Mouse (Mus musculus) brain, embryonic 14.5 days (tissue): Measurements from ENCODE around the gene Hist1h2bk. TPM values are rescaled to one million over a fixed set of nuclear protein-coding genes. Genes with fewer than 3 reads are reported as not detected.

Source experiments
- DNase-seq: peaks from one replicate; pipeline ENCODE4 v3.0.0-alpha.2; 2011; ENCODE audit warnings: low read depth
- CTCF ChIP-seq: fragments of 200-500 bp; IDR thresholded peaks from 2 replicates; pipeline ENCODE4 v1.5.1; 2012; ENCODE audit warnings: inconsistent platforms, mild to moderate bottlenecking, moderate library complexity, borderline replicate concordance; ENCODE audit not compliant: insufficient read depth, insufficient read length; ENCODE audit errors: extremely low read depth
- POLR2A ChIP-seq: fragments of 200-500 bp; IDR thresholded peaks from 2 replicates; pipeline ENCODE4 v1.6.1; 2012; ENCODE audit warnings: mild to moderate bottlenecking, inconsistent platforms, borderline replicate concordance; ENCODE audit not compliant: poor library complexity, insufficient read depth, insufficient read length, severe bottlenecking; ENCODE audit errors: extremely low read depth
- polyA plus RNA-seq: library from polyadenylated mRNA; depleted of rRNA; stranded (reverse); fragments of >200 nt; gene quantifications from 2 replicates; pipeline ENCODE4 v1.2.3, GENCODE M21; 2012

The Hist1h2bk gene
- polyA plus RNA-seq, 1 experiment, result 20.9 TPM

DNA sequence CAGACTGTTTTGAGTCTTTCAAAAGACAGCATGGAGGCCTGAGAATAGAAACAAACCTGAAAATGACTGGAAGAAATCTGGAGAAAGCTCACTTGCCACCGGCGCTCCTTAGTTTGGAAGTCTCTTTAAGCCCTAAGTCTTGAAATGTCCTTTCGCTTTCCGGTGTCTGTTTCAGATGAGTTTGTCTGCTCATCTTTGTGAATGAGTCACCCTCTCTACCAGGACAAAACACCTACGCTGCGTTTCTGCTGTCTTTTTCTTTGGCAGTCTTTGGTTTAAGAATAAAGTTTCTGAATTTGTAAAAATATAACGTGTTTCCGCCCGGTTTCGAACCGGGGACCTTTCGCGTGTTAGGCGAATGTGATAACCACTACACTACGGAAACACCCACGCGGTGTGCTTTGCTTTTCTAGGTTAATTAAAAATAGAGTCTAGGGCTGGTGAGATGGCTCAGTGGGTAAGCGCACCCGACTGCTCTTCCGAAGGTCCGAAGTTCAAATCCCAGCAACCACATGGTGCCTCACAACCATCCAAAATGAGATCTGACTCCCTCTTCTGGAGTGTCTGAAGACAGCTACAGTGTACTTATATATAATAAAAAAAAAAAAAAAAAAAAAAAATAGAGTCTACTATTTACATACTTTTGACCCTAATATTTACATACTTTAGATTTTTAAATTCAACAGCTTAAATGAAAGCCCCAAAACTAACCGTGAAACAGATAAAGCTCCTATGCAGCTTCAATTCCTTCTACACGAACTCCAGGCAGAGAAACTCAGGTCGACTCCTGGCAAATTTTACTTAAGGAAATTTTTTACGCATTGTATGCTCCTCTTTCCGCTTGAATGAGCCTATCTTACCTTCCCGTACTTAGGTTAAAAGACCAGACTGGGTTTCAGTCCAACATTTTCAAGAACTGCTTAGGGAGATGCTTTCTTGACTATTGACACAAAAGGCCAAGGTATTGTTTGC is 19.9 kb upstream of the Hist1h2bk start:
- DNase-seq, result peak; percentile 77
- TF ChIP-seq POLR2A, result no peak
- no peak for TF ChIP-seq CTCF

DNA sequence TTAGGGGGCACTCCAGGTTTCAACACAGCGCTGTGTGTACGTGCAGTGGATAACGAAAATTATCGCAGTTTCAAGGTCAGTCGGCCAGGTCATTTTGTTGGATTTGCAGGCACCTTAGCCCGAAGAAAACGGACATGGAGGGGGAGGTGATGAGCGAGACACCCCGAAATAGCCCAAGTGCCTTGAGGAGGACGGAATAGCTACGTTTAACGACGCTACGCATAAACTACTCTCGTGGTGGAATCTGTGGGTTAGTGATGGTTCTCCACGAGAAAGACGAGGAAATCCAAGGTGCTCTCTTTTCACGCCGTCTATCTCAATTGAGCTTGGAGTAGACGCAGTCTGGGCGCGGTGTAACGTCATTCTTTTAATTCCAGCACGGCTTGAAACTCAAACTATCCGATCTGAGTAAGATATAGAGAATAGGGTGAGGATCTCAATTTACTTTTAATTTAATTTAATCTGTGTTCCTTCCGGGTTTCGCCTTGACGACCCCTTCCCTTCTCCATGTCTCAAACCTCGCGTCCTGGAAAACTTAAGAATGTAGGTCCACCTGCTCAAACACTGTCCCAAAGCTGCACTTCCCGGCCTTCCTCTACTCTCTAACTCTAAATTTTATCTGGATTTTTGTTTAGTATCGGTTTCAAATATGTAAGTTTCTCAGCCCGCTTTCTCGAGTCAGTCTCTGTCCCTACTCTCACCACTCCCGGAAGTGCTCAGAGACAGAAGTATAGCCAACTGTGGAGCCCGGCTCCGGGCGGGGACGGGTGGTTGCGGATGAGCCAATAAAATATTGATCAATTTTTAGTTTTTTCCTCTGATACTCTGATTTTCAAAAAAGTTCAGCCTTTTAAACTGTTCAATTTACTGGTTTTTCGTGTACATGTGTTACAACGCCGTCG is 15.5 kb upstream of the Hist1h2bk start:
- no peak for DNase-seq
- TF ChIP-seq CTCF, result no peak
- TF ChIP-seq POLR2A, result no peak

DNA sequence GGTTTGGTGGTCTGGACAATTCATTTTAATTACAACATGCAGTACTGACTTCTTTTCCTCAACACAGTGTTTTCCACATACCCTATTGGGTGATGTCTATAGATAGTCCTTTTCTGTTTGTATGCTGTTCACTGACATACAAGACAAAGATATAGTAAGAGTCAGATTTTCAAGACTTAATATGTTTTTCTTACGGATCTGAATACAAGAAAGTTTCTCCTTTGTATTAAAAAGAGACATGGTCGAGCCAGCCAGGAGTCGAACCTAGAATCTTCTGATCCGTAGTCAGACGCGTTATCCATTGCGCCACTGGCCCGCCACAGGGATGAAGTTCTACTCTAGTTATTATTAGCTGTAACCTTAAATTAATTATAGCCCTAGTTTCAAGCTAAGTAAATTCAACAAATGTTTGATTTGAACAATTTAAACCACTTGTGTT is 14.8 kb upstream of the Hist1h2bk start:
- DNase-seq, result peak; percentile 72
- no peak for TF ChIP-seq CTCF
- TF ChIP-seq POLR2A, result no peak

DNA sequence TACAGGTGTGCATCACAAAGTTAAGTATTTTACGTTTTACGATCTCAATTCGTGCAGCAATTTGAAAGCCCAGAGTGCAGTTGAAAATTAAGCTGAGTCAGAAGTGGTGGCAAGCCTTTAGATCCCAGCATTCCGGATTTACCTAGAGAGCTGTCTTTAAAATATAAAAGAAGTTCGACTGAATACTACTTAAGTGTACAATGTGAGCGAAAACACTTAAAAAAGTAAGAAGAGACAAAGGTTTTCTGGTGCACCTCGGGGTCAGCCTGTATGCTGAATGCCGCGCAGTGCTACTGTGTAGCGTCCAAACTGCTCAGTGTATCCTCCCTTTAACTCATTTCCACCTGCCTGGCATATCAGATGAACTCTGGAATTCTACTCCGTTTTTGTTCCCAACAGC is 14.1 kb upstream of the Hist1h2bk start:
- no peak for TF ChIP-seq CTCF
- TF ChIP-seq POLR2A, result no peak
- DNase-seq, result peak; percentile 49

DNA sequence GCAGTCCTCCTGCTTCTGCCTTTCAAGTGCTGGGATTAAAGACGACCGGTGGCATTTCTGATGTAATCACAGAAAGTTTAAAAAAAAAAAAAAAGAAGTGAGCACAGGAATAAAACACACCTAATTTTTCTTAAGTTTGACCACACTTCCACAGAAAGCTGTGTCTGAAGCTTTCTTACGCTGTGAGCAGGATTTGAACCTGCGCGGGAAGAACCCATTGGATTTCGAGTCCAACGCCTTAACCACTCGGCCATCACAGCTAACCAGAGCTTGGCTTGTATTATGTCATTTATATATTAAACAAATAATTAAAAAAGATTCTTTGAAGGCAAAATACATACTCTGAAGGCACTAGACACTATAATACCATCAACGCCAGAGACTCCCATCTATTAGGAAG is 13.4 kb upstream of the Hist1h2bk start:
- no peak for TF ChIP-seq CTCF
- DNase-seq, result peak; percentile 92

DNA sequence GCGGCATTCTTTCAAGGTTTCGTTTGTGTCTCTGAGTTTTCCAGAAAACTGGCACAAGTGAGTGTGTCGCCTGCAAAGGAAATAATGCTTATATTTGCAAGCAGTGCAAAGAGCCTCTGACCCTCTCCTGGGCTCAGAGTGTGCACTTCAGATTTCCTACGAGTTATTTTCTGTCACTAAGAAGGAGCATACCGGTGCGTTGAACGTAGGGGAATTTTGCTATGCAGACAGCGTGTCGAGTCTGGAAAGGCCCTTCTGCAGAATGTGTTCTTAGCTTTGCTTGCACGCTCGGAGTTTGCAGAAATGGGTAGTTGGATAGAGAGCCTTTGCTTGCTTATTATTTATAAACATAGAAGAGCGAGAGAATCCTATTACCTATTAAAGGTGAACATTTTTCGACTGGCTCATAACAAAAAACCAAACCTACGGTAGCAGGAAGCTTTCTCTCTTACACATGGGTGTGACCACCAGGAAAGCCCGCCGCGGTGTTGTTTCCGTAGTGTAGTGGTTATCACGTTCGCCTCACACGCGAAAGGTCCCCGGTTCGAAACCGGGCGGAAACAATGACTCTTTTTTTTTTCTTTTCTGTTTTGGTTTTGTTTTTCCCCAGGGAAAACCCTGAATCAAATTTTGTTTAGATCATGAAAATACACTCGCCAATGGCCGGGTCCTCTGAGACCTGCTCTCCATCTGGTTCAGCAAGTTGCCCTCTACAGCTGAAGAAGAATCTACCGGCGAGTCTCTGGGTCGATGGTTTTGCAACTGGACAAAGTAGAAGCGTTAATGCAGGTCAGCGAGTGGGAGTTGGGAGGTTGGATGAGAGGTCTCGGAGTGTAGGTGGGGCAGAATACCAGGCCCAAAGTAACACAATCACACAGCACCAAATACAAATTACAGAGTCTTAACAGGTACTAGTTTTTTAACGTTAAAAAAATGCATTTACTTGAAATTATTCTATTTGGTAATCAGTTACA is 9.3 kb upstream of the Hist1h2bk start:
- DNase-seq, result peak; percentile 91
- TF ChIP-seq POLR2A, result no peak
- TF ChIP-seq CTCF, result no peak

DNA sequence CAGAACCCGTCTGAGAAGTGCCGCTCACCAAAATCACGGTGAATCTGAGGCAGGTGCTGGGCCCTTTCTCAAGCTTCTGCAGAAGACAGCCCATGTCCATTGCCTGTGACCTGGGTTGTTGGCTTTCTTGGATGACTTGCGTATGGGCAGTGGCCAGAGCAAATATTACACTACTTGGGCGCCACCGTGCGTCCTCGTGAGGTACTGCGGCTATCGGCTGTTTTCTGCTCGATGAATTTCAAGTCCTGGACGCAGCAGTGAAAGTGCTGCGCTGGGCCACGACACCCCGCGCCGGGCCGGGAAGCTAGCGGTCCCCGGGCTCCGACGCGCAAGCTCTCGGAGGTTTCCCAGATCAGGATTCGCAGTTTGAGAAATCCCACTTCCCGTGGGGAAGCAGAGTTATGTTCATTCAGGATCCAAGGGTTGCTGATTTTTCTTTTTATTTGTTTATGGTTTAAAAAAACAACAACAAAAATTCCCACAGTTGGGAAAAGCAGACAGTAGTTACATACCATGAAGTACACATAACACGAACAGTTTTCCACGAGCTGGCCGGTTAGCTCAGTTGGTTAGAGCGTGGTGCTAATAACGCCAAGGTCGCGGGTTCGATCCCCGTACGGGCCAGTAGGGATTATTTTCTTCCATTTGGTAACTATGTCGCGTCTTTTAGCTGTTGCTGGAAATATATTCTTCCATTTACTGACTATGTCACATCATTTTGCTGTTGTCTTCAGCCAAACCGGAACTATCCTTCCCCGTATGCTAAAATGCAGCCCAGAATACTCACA is 6.8 kb upstream of the Hist1h2bk start:
- peak; percentile 95 for DNase-seq
- TF ChIP-seq POLR2A (no peak), CTCF (peak; percentile 94)

DNA sequence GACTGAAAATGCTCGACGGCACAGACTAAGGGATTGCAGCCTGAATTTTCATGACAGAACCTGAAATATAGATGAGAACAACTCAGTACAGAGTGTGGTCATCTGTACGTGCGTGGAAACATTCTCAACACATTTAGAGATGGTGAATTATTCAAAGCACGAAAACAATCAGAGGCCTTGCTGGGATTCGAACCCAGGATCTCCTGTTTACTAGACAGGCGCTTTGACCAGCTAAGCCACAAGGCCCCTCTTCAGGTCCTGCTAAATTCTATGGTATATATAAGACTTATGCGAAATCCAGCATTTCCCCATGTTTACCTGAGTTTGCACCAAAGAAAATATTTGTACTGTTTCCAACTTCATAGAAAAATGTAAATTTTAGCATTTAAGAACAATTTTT is 5.7 kb upstream of the Hist1h2bk start:
- no peak for DNase-seq

DNA sequence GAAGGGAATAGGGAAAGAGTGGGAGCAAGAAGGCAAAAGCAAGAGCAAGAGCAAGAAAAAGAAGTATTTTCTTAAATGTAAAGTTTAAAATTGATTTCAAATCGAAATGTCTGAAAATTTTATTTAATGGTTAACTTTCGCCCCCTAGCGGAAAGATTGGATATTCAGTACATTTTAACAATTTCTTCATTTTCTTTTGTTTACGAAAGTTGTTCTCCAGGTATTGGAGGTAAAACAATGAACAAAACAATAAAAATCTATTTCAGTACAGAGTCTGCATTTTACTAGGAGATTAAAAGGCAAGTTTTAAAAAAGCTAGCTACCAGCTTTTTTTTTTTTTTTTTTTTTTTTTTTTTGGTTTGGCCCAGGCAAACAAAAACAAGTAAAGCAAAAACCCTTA is 5.2 kb upstream of the Hist1h2bk start:
- peak; percentile 72 for DNase-seq
- TF ChIP-seq POLR2A (no peak), CTCF (peak; percentile 34; the same call in 1 of the 2 replicates)

More for the DNA sequence above, 5.7 kb upstream of the Hist1h2bk start:
- TF ChIP-seq CTCF (no peak), POLR2A (no peak)

DNA sequence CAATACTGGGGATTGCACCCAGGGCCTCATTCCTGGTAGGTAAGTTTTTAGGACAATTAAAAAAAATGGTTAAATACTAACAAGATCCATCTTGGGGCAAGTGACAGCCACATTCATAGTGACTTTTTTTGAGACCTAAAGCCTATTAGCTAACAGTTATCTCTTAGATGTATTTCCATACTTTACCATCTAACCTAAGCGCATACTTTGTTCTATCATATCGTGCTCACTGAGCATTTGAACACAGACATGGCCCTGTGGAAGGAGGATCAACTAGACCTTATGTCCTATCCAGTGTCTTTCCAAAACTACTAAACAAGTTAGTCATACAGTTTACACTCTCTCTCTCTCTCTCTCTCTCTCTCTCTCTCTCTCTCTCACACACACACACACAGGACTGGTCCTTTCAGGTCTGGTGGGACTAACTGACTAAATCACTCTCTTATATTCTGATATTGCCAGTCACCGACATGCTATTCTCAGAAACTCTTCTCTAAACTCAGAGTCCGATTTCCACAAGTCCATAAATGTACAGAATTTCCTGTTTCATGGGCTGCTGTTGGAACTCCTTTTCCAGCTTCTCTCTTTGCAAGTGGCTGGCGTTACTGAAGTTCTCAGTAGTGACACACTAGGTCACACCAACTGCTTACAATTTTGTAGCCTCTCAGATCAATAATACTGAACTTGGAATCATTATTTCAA is 1.8 kb upstream of the Hist1h2bk start:
- no peak for TF ChIP-seq POLR2A
- no peak for TF ChIP-seq CTCF
- no peak for DNase-seq
